Mouse (Mus musculus) heart, postnatal 0 days (tissue): Measurements from ENCODE around the gene Mpp4.

Experiments used
- CTCF ChIP-seq: IDR thresholded peaks from 2 replicates; pipeline ENCODE4 v1.5.1; 2016; ENCODE audit warnings: antibody characterized with exemption, control low read depth, low read depth
- EP300 ChIP-seq: IDR thresholded peaks from 2 replicates; pipeline ENCODE4 v1.6.1; 2016; ENCODE audit warnings: antibody characterized with exemption, low read depth

GRCm38 (mm10) chr1:59125558-59125957 lies 37.6 kb downstream of the Mpp4 start:
- TF ChIP-seq CTCF (no peak), EP300 (no peak)
